Mouse (Mus musculus): ENCODE results near the gene Galnt17.

- no peak for TF ChIP-seq POLR2A (IDR thresholded peaks at IDR 0.05; ENCODE audit: insufficient read length, low read depth)
- no peak for TF ChIP-seq USF1 (IDR thresholded peaks at IDR 0.05; ENCODE audit: low read depth)
- no peak for TF ChIP-seq TCF12 (IDR thresholded peaks at IDR 0.05; ENCODE audit: insufficient read depth, poor library complexity, severe bottlenecking)
- no peak for TF ChIP-seq MAX (IDR thresholded peaks at IDR 0.05; ENCODE audit: low read depth)
- TF ChIP-seq SRF (IDR thresholded peaks at IDR 0.05; ENCODE audit: control insufficient read depth, insufficient read length, low read depth) = no peak
- no peak for TF ChIP-seq E2F4 (IDR thresholded peaks at IDR 0.05; ENCODE audit: insufficient read depth)
- no peak for TF ChIP-seq MYOD1 (IDR thresholded peaks at IDR 0.05; ENCODE audit: control insufficient read depth in 1 of 3, insufficient read length in 2 of 3, low read depth in 2 of 3)
- no peak for TF ChIP-seq MYOG (IDR thresholded peaks at IDR 0.05; ENCODE audit: control insufficient read depth in 1 of 3, insufficient read depth in 1 of 3, insufficient read length in 2 of 3, low read depth in 2 of 3)
Observed at GRCm38 (mm10) chr5:131293726-131294449, 14.4 kb downstream of the Galnt17 start.

Data from myocyte (in vitro differentiated cells).